Mouse (Mus musculus) embryonic fibroblast, embryonic 13.5 days (primary cell): ENCODE data around the gene Mpdu1.

ENCODE experiments used
- CTCF ChIP-seq: IDR thresholded peaks from 2 replicates; pipeline ENCODE4 v1.5.1; 2011; ENCODE audit warnings: mild to moderate bottlenecking, control low read depth, low read length, moderate library complexity, borderline replicate concordance; ENCODE audit not compliant: insufficient read depth
- POLR2A ChIP-seq: IDR thresholded peaks from 2 replicates; pipeline ENCODE4 v1.6.1; 2011; ENCODE audit warnings: low read depth, mild to moderate bottlenecking, control low read depth, low read length, moderate library complexity

DNA sequence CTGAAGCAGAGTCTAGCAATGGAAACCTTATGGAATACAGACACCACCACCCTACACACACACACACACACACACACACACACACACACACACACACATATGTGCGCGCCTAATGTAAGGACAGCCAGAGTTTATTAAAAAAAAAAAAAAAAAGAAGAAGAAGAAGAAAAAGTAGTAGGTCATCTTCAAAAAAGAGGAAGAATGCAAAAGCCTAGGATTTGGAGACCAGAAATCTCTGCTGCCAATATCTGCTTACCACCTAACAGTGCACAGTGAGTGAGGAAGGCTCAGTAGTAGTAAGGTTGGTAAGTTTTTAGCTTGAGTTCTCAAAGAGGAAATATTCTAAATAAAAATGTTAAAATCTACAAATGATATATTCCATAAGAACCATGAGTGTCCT lies 16.7 kb upstream of the Mpdu1 start:
- TF ChIP-seq CTCF, result no peak
- no peak for TF ChIP-seq POLR2A
